In genomic region chr8:77524018-77524615, GRCm38 (mm10) we compare ENCODE assay signal across 11 mouse cellular contexts. TPM values are rescaled to one million over a fixed set of nuclear protein-coding genes. Genes with fewer than 3 reads are reported as not detected.
DNase-seq lines count a peak whose midpoint lies in the region; ATAC-seq and TF ChIP-seq lines count a peak whose summit lies in the region.
"Had no signal": no experiment of that assay in that cellular context is flagged by ENCODE, and none has a peak within 500 bp of the region (broad histone marks: within the 10 kb centered on the region; RNA-seq: fewer than 3 reads in every experiment).

No protein-coding gene starts in this region.

- TF ChIP-seq CTCF in layer of hippocampus, adult 2 months (conservative IDR thresholded peaks at IDR 0.05), result no peak

- WGBS in forebrain, embryonic 11.5 days, result 91% methylated on average over 14 of the region's 14 CpGs
- 82% methylated on average over 14 of the region's 14 CpGs for WGBS in forebrain, embryonic 16.5 days

- intact Hi-C loops in heart, postnatal 10 days (cut with DNase I), result loop anchor here (2.0 kb wide), 1 partner anchor 105 kb away; no protein-coding TSS in a partner anchor

- peak; percentile 13 for DNase-seq in forebrain, embryonic 11.5 days (ENCODE audit: low spot score)
- DNase-seq in adipocyte (ENCODE audit: low spot score), result peak; percentile 71
- DNase-seq in heart, postnatal 10 days, result peak; percentile 33 to 49
- DNase-seq in kidney, postnatal 10 days, result peak; percentile 66
- no peak for DNase-seq in layer of hippocampus, adult 2 months (ENCODE audit: low spot score in 2 of 2)
- DNase-seq in thymus, postnatal 36 days, result no peak
- DNase-seq in layer of hippocampus, postnatal 14 days (ENCODE audit: low spot score in 2 of 2), result no peak
- DNase-seq: cerebellum, postnatal 14 days; thymus, postnatal 4 days had no signal

- H3K4me1 ChIP-seq in forebrain, embryonic 11.5 days (replicated peaks; ENCODE audit: control insufficient read depth, insufficient read depth, low read length), result no peaks in the 10 kb centered on the region
- no peaks in the 10 kb centered on the region for H3K4me1 ChIP-seq in forebrain, embryonic 16.5 days (replicated peaks; ENCODE audit: control insufficient read depth, insufficient read depth, low read length)

- H3K36me3 ChIP-seq in forebrain, embryonic 11.5 days (ENCODE audit: control insufficient read depth, insufficient read depth, low read length), result no peaks in the 10 kb centered on the region
- no peaks in the 10 kb centered on the region for H3K36me3 ChIP-seq in forebrain, embryonic 16.5 days (ENCODE audit: control insufficient read depth, insufficient read depth)
- H3K36me3 ChIP-seq: limb, embryonic 15.5 days had no signal

- no peak overlapping the region for H3K27ac ChIP-seq in forebrain, embryonic 11.5 days (ENCODE audit: low read depth, low read length)
- no peak overlapping the region for H3K27ac ChIP-seq in forebrain, embryonic 16.5 days (ENCODE audit: low read length)
- H3K27ac ChIP-seq in layer of hippocampus, adult 2 months, result no peak overlapping the region
- H3K27ac ChIP-seq: limb, embryonic 15.5 days had no signal

- no peak for ATAC-seq in forebrain, embryonic 11.5 days (replicated peaks; ENCODE audit: low FRiP score)
- ATAC-seq in forebrain, embryonic 16.5 days, result no peak

- no peak overlapping the region for H3K4me2 ChIP-seq in forebrain, embryonic 11.5 days (ENCODE audit: low read depth, low read length, severe bottlenecking)
- H3K4me2 ChIP-seq in forebrain, embryonic 16.5 days (ENCODE audit: low read length), result no peak overlapping the region
- H3K4me2 ChIP-seq: limb, embryonic 15.5 days had no signal

- H3K27me3 ChIP-seq in forebrain, embryonic 11.5 days (ENCODE audit: control insufficient read depth, insufficient read depth, low read length), result no peaks in the 10 kb centered on the region
- H3K27me3 ChIP-seq in forebrain, embryonic 16.5 days (replicated peaks; ENCODE audit: control insufficient read depth, insufficient read depth, low read length), result no peaks in the 10 kb centered on the region
- H3K27me3 ChIP-seq: limb, embryonic 15.5 days had no signal

- no peak overlapping the region for H3K4me3 ChIP-seq in forebrain, embryonic 11.5 days (ENCODE audit: low read depth, low read length)
- H3K4me3 ChIP-seq in forebrain, embryonic 16.5 days (replicated peaks; ENCODE audit: low read length), result no peak overlapping the region
- H3K4me3 ChIP-seq in layer of hippocampus, adult 2 months, result no peak overlapping the region
- H3K4me3 ChIP-seq: limb, embryonic 15.5 days had no signal

- no peaks in the 10 kb centered on the region for H3K9me3 ChIP-seq in forebrain, embryonic 11.5 days (ENCODE audit: control insufficient read depth, low read length)
- no peaks in the 10 kb centered on the region for H3K9me3 ChIP-seq in forebrain, embryonic 16.5 days (ENCODE audit: control insufficient read depth, low read length)
- H3K9me3 ChIP-seq: limb, embryonic 15.5 days had no signal

- no peak overlapping the region for H3K9ac ChIP-seq in forebrain, embryonic 11.5 days (ENCODE audit: low read length)
- H3K9ac ChIP-seq in forebrain, embryonic 16.5 days (replicated peaks; ENCODE audit: low read depth, low read length), result no peak overlapping the region
- H3K9ac ChIP-seq: limb, embryonic 15.5 days had no signal

RNA-seq across cellular contexts. Expression of gene Arhgap10, which starts 6.4 kb away (rescaled TPM):
- polyA plus RNA-seq in forebrain, embryonic 11.5 days (2014; fragmentation: Nextera tagmentation; extraction: Ambion mirVana), result 12.2 and 15.4 TPM in 2 replicates
- polyA plus RNA-seq in forebrain, embryonic 16.5 days (2015; fragmentation: Nextera tagmentation; extraction: Ambion mirVana), result 3.7 and 3.9 TPM in 2 replicates
- total RNA-seq in heart, postnatal 10 days (2021), result 10 to 100 TPM; 54.5 to 54.6 TPM
- total RNA-seq in layer of hippocampus, adult 2 months (2021), result 10 to 100 TPM in 1 of 2 experiments, 1 to 10 TPM in 1; 8.3 to 11.2 TPM
- 1 to 10 TPM; 6.9 to 7.6 TPM for total RNA-seq in layer of hippocampus, postnatal 14 days (2021)

RNA-seq across cellular contexts. Expression of gene Prmt9, which starts 25.1 kb away (rescaled TPM):
- polyA plus RNA-seq in forebrain, embryonic 11.5 days (2014; fragmentation: Nextera tagmentation; extraction: Ambion mirVana), result 18.5 and 20.1 TPM in 2 replicates
- polyA plus RNA-seq in forebrain, embryonic 16.5 days (2015; fragmentation: Nextera tagmentation; extraction: Ambion mirVana), result 28.5 and 28.6 TPM in 2 replicates
- 10 to 100 TPM; 15.6 to 16.0 TPM for total RNA-seq in heart, postnatal 10 days (2021)
- total RNA-seq in layer of hippocampus, adult 2 months (2021), result 10 to 100 TPM; 17.9 to 21.5 TPM
- 10 to 100 TPM; 22.5 to 23.3 TPM for total RNA-seq in layer of hippocampus, postnatal 14 days (2021)

Comparison
In these comparisons a context has a peak if more than half of its experiments do, and no peak if none do; other contexts are left out.
1. DNase-seq: peak in forebrain, embryonic 11.5 days (single experiment), adipocyte (single experiment), heart, postnatal 10 days (2 of 2) and kidney, postnatal 10 days (single experiment); none in layer of hippocampus, adult 2 months (0 of 2), thymus, postnatal 36 days (0 of 2) and layer of hippocampus, postnatal 14 days (0 of 2).
2. RNA of gene Arhgap10, which starts 6.4 kb away (total RNA-seq): 54.5 to 54.6 TPM in heart, postnatal 10 days; 8.3 to 11.2 TPM in layer of hippocampus, adult 2 months and 6.9 to 7.6 TPM in layer of hippocampus, postnatal 14 days; every median in the first group is over 4 times any median in the second.